Mouse (Mus musculus) hindbrain, embryonic 10.5 days (tissue): ENCODE measurements around the gene Adcy6. TPM values are rescaled to one million over a fixed set of nuclear protein-coding genes. Genes with fewer than 3 reads are reported as not detected.

Experiments
- DNase-seq: peaks from one replicate; pipeline ENCODE4 v3.0.0-alpha.2; 2017; ENCODE audit warnings: low spot score
- H3K27ac ChIP-seq: fragments of 300-500 bp; sonication (generic); 2 replicates; pipeline ENCODE4 v1.5.1; 2016; ENCODE audit warnings: mild to moderate bottlenecking, moderate library complexity
- H3K27me3 ChIP-seq: fragments of 300-500 bp; sonication (generic); 2 replicates; pipeline ENCODE4 v1.6.1; 2016; ENCODE audit warnings: mild to moderate bottlenecking; ENCODE audit not compliant: poor library complexity, insufficient read depth, severe bottlenecking
- H3K36me3 ChIP-seq: fragments of 300-500 bp; sonication (generic); 2 replicates; pipeline ENCODE4 v1.6.1; 2016; ENCODE audit warnings: mild to moderate bottlenecking, moderate library complexity
- H3K4me1 ChIP-seq: fragments of 300-500 bp; sonication (generic); replicated peaks from 2 replicates; pipeline ENCODE4 v1.6.1; 2016; ENCODE audit warnings: mild to moderate bottlenecking
- H3K4me3 ChIP-seq: fragments of 300-500 bp; sonication (generic); 2 replicates; pipeline ENCODE4 v1.5.1; 2016; ENCODE audit warnings: mild to moderate bottlenecking, moderate library complexity
- H3K9me3 ChIP-seq: fragments of 300-500 bp; sonication (generic); 2 replicates; pipeline ENCODE4 v1.6.1; 2016; ENCODE audit warnings: mild to moderate bottlenecking, moderate library complexity
- WGBS: fragments of 180-500 bp; shearing (Covaris S2); methylation state at CpG from one replicate; pipeline ENCODE4 v1.1.7; 2016; 5-methylcytosine and 5-hydroxymethylcytosine counted together
- polyA plus RNA-seq: library from polyadenylated mRNA; unstranded; fragments of >200 nt; fragmentation: Nextera tagmentation; extraction: Ambion mirVana; gene quantifications from 2 replicates; pipeline ENCODE4 v1.2.1, GENCODE M21; 2016

Gene Adcy6
- polyA plus RNA-seq, 1 experiment from 2014 or later = 12.0 TPM

GRCm38 (mm10) chr15:98606739-98607138, 3.1 kb downstream of the Adcy6 start:
- no peaks in the 10 kb centered on the region for H3K9me3 ChIP-seq
- H3K27ac ChIP-seq = no peak overlapping the region
- DNase-seq = no peak
- peaks cover 46% of the 10 kb centered on the region for H3K36me3 ChIP-seq
- H3K27me3 ChIP-seq = 0 out of 2 replicates have a peak, but pooled peaks cover 3% of the 10 kb centered on the region
- peaks cover 61% of the 10 kb centered on the region for H3K4me1 ChIP-seq
- peak overlapping the region; percentile 68; the same call in 1 of the 2 replicates for H3K4me3 ChIP-seq
- 68% methylated on average over 9 of the region's 9 CpGs for WGBS

- Histone ChIP-seq H3K36me3 (peaks cover 53% of the 10 kb centered on the region), H3K4me3 (no peak overlapping the region), H3K4me1 (peaks cover 61% of the 10 kb centered on the region), H3K27me3 (0 out of 2 replicates have a peak, but pooled peaks cover 3% of the 10 kb centered on the region), H3K27ac (no peak overlapping the region), H3K9me3 (no peaks in the 10 kb centered on the region)
- WGBS = 94% methylated on average over 12 of the region's 12 CpGs
- DNase-seq = no peak
Observed at GRCm38 (mm10) chr15:98606051-98606536, 3.8 kb downstream of the Adcy6 start.

- Histone ChIP-seq H3K36me3 (peaks cover 73% of the 10 kb centered on the region), H3K4me1 (peaks cover 51% of the 10 kb centered on the region), H3K27me3 (no peaks in the 10 kb centered on the region), H3K9me3 (no peaks in the 10 kb centered on the region), H3K4me3 (no peak overlapping the region), H3K27ac (no peak overlapping the region)
- DNase-seq = no peak
- WGBS = 94% methylated on average over 24 of the region's 24 CpGs
Observed at GRCm38 (mm10) chr15:98604041-98604575, 5.8 kb downstream of the Adcy6 start.

GRCm38 (mm10) chr15:98602921-98603458, 6.9 kb downstream of the Adcy6 start:
- H3K9me3 ChIP-seq = no peaks in the 10 kb centered on the region
- no peak for DNase-seq
- H3K4me1 ChIP-seq = peaks cover 42% of the 10 kb centered on the region
- peaks cover 84% of the 10 kb centered on the region for H3K36me3 ChIP-seq
- WGBS = 60% methylated on average over 4 of the region's 4 CpGs
- H3K27ac ChIP-seq = no peak overlapping the region; the same call in 1 of the 2 replicates
- H3K27me3 ChIP-seq = no peaks in the 10 kb centered on the region
- 0 out of 2 replicates have a peak overlapping the region, but pooled peaks have one; percentile 9 for H3K4me3 ChIP-seq

- Histone ChIP-seq H3K4me1 (peaks cover 35% of the 10 kb centered on the region), H3K9me3 (no peaks in the 10 kb centered on the region), H3K27ac (peak overlapping the region; percentile 13; the same call in 1 of the 2 replicates), H3K36me3 (peaks cover 91% of the 10 kb centered on the region), H3K27me3 (no peaks in the 10 kb centered on the region), H3K4me3 (peak overlapping the region; percentile 16; the same call in 1 of the 2 replicates)
- DNase-seq = no peak
- 57% methylated on average over 13 of the region's 13 CpGs for WGBS
Observed at GRCm38 (mm10) chr15:98602191-98602881, 7.5 kb downstream of the Adcy6 start.

- DNase-seq = no peak
Observed at GRCm38 (mm10) chr15:98601832-98602190, 8.1 kb downstream of the Adcy6 start.

GRCm38 (mm10) chr15:98600036-98600709, 9.7 kb downstream of the Adcy6 start:
- no peak overlapping the region for H3K27ac ChIP-seq
- H3K36me3 ChIP-seq = peaks cover 100% of the 10 kb centered on the region
- H3K4me1 ChIP-seq = peaks cover 25% of the 10 kb centered on the region
- H3K9me3 ChIP-seq = no peaks in the 10 kb centered on the region
- 81% methylated on average over 12 of the region's 12 CpGs for WGBS
- no peaks in the 10 kb centered on the region for H3K27me3 ChIP-seq
- H3K4me3 ChIP-seq = no peak overlapping the region
- DNase-seq = no peak

More at GRCm38 (mm10) chr15:98601832-98602190, 8.1 kb downstream of the Adcy6 start:
- 76% methylated on average over 7 of the region's 7 CpGs for WGBS
- Histone ChIP-seq H3K36me3 (peaks cover 96% of the 10 kb centered on the region), H3K4me3 (peak overlapping the region; percentile 16; the same call in 1 of the 2 replicates), H3K4me1 (peaks cover 30% of the 10 kb centered on the region), H3K27ac (0 out of 2 replicates have a peak overlapping the region, but pooled peaks have one; percentile 13), H3K9me3 (no peaks in the 10 kb centered on the region), H3K27me3 (no peaks in the 10 kb centered on the region)

GRCm38 (mm10) chr15:98596609-98597008, 13.3 kb downstream of the Adcy6 start:
- Histone ChIP-seq H3K4me3 (no peak overlapping the region), H3K9me3 (no peaks in the 10 kb centered on the region), H3K36me3 (peaks cover 100% of the 10 kb centered on the region), H3K27me3 (no peaks in the 10 kb centered on the region), H3K27ac (no peak overlapping the region), H3K4me1 (0 out of 2 replicates have a peak, but pooled peaks cover 2% of the 10 kb centered on the region)
- DNase-seq = no peak
- 92% methylated on average over 14 of the region's 14 CpGs for WGBS

GRCm38 (mm10) chr15:98595049-98595448, 14.8 kb downstream of the Adcy6 start:
- no peak overlapping the region for H3K27ac ChIP-seq
- WGBS = 91% methylated on average over 5 of the region's 5 CpGs
- no peaks in the 10 kb centered on the region for H3K9me3 ChIP-seq
- 0 out of 2 replicates have a peak, but pooled peaks cover 2% of the 10 kb centered on the region for H3K4me1 ChIP-seq
- H3K27me3 ChIP-seq = no peaks in the 10 kb centered on the region
- DNase-seq = no peak
- no peak overlapping the region for H3K4me3 ChIP-seq
- H3K36me3 ChIP-seq = peaks cover 100% of the 10 kb centered on the region

GRCm38 (mm10) chr15:98594193-98594592, 15.7 kb downstream of the Adcy6 start:
- no peak overlapping the region for H3K27ac ChIP-seq
- WGBS = 79% methylated on average over 19 of the region's 19 CpGs
- DNase-seq = no peak
- H3K9me3 ChIP-seq = no peaks in the 10 kb centered on the region
- no peaks in the 10 kb centered on the region for H3K27me3 ChIP-seq
- peaks cover 99% of the 10 kb centered on the region for H3K36me3 ChIP-seq
- H3K4me1 ChIP-seq = 0 out of 2 replicates have a peak, but pooled peaks cover 3% of the 10 kb centered on the region
- H3K4me3 ChIP-seq = no peak overlapping the region

- Histone ChIP-seq H3K4me1 (0 out of 2 replicates have a peak, but pooled peaks cover 3% of the 10 kb centered on the region), H3K27me3 (no peaks in the 10 kb centered on the region), H3K36me3 (peaks cover 81% of the 10 kb centered on the region), H3K4me3 (no peak overlapping the region), H3K9me3 (no peaks in the 10 kb centered on the region), H3K27ac (no peak overlapping the region)
- 64% methylated on average over 4 of the region's 4 CpGs for WGBS
- no peak for DNase-seq
Observed at GRCm38 (mm10) chr15:98591396-98591795, 18.5 kb downstream of the Adcy6 start.

- Histone ChIP-seq H3K4me3 (no peak overlapping the region), H3K27me3 (no peaks in the 10 kb centered on the region), H3K4me1 (peaks cover 15% of the 10 kb centered on the region; the same call in 1 of the 2 replicates), H3K9me3 (no peaks in the 10 kb centered on the region), H3K27ac (no peak overlapping the region), H3K36me3 (peaks cover 65% of the 10 kb centered on the region)
- DNase-seq = no peak
- 71% methylated on average over 7 of the region's 7 CpGs for WGBS
Observed at GRCm38 (mm10) chr15:98589640-98590336, 20.1 kb downstream of the Adcy6 start.
